Mouse (Mus musculus) midbrain, embryonic 16.5 days (tissue): ENCODE measurements at regions not wholly inside any gene's neighbourhood (a gene's known extent, or its start where the extent isn't known, plus 50 kb on each side); places are given as distances from the start of the nearest gene placed in this dataset.

Experiments used
- ATAC-seq: fragments of 200-750 bp; cut with Nextera tagmentation; 2 replicates; pipeline ENCODE4 v1.8.0; 2017; ENCODE audit warnings: moderate TSS enrichment
- H3K27ac ChIP-seq: fragments of 300-500 bp; sonication (generic); 2 replicates; pipeline ENCODE4 v1.5.1; 2014; ENCODE audit warnings: mild to moderate bottlenecking, low read length, mixed read lengths
- H3K27me3 ChIP-seq: fragments of 300-500 bp; sonication (generic); 2 replicates; pipeline ENCODE4 v1.6.1; 2014; ENCODE audit warnings: low read depth, low read length, mixed read lengths; ENCODE audit not compliant: control insufficient read depth, insufficient read depth
- H3K36me3 ChIP-seq: fragments of 300-500 bp; sonication (generic); 2 replicates; pipeline ENCODE4 v1.6.1; 2014; ENCODE audit warnings: mild to moderate bottlenecking, low read length, moderate library complexity, mixed read lengths; ENCODE audit not compliant: control insufficient read depth, insufficient read depth
- H3K4me1 ChIP-seq: fragments of 300-500 bp; sonication (generic); 2 replicates; pipeline ENCODE4 v1.6.1; 2014; ENCODE audit warnings: mild to moderate bottlenecking, low read length, mixed read lengths; ENCODE audit not compliant: control insufficient read depth, insufficient read depth
- H3K4me2 ChIP-seq: fragments of 300-500 bp; sonication (generic); 2 replicates; pipeline ENCODE4 v1.6.1; 2014; ENCODE audit warnings: mild to moderate bottlenecking, low read length, mixed read lengths
- H3K4me3 ChIP-seq: fragments of 300-500 bp; sonication (generic); 2 replicates; pipeline ENCODE4 v1.5.1; 2014; ENCODE audit warnings: low read depth, mild to moderate bottlenecking, low read length, moderate library complexity, mixed read lengths
- H3K9ac ChIP-seq: fragments of 300-500 bp; sonication (generic); 2 replicates; pipeline ENCODE4 v1.6.1; 2014; ENCODE audit warnings: low read depth, low read length, mixed read lengths
- H3K9me3 ChIP-seq: fragments of 300-500 bp; sonication (generic); replicated peaks from 2 replicates; pipeline ENCODE4 v1.6.1; 2014; ENCODE audit warnings: mild to moderate bottlenecking, low read length, mixed read lengths; ENCODE audit not compliant: control insufficient read depth, poor library complexity, severe bottlenecking
- WGBS: fragments of 180-500 bp; shearing (Covaris S2); extraction: QIAGEN DNeasy Blood & Tissue Kit; methylation state at CpG from one replicate; pipeline ENCODE4 v1.1.7; 2014; 5-methylcytosine and 5-hydroxymethylcytosine counted together

- H3K4me3 ChIP-seq, result no peak overlapping the region
- no peaks in the 10 kb centered on the region for H3K4me1 ChIP-seq
- no peak for ATAC-seq
- no peaks in the 10 kb centered on the region for H3K27me3 ChIP-seq
- WGBS, result 92% methylated on average over 9 of the region's 9 CpGs
- no peak overlapping the region for H3K27ac ChIP-seq
- no peaks in the 10 kb centered on the region for H3K36me3 ChIP-seq
- H3K9ac ChIP-seq, result no peak overlapping the region
- H3K4me2 ChIP-seq, result no peak overlapping the region
- no peaks in the 10 kb centered on the region for H3K9me3 ChIP-seq
Measured at GRCm38 (mm10) chr13:43875895-43876294, 91.3 kb downstream of the Cd83 start.

- H3K4me2 ChIP-seq, result no peak overlapping the region
- H3K27ac ChIP-seq, result no peak overlapping the region
- no peak overlapping the region for H3K9ac ChIP-seq
- 97% methylated on average over 3 of the region's 3 CpGs for WGBS
- no peak overlapping the region for H3K4me3 ChIP-seq
- ATAC-seq, result no peak
- no peaks in the 10 kb centered on the region for H3K9me3 ChIP-seq
- H3K4me1 ChIP-seq, result no peaks in the 10 kb centered on the region
- H3K27me3 ChIP-seq, result no peaks in the 10 kb centered on the region
- no peaks in the 10 kb centered on the region for H3K36me3 ChIP-seq
Measured at GRCm38 (mm10) chr13:43887284-43887683, 102.7 kb downstream of the Cd83 start.

- H3K4me1 ChIP-seq, result peaks cover 5% of the 10 kb centered on the region; the same call in 1 of the 2 replicates
- no peak overlapping the region for H3K4me2 ChIP-seq
- 76% methylated on average over 3 of the region's 3 CpGs for WGBS
- no peak overlapping the region for H3K9ac ChIP-seq
- H3K4me3 ChIP-seq, result no peak overlapping the region
- no peak overlapping the region for H3K27ac ChIP-seq
- no peaks in the 10 kb centered on the region for H3K27me3 ChIP-seq
- no peaks in the 10 kb centered on the region for H3K36me3 ChIP-seq
- ATAC-seq, result no peak
- H3K9me3 ChIP-seq, result no peaks in the 10 kb centered on the region
Measured at GRCm38 (mm10) chr13:43891928-43892327, 107.4 kb downstream of the Cd83 start.

GRCm38 (mm10) chr13:43895990-43896389 is 111.4 kb downstream of the Cd83 start:
- WGBS, result 40% methylated on average over 11 of the region's 11 CpGs
- Histone ChIP-seq H3K36me3 (no peaks in the 10 kb centered on the region), H3K9ac (no peak overlapping the region), H3K4me2 (no peak overlapping the region), H3K27me3 (no peaks in the 10 kb centered on the region), H3K9me3 (no peaks in the 10 kb centered on the region), H3K4me3 (no peak overlapping the region), H3K4me1 (peaks cover 5% of the 10 kb centered on the region; the same call in 1 of the 2 replicates), H3K27ac (no peak overlapping the region)
- no peak for ATAC-seq

GRCm38 (mm10) chr13:43897046-43897445 is 112.5 kb downstream of the Cd83 start:
- WGBS, result 93% methylated on average over 8 of the region's 8 CpGs
- Histone ChIP-seq H3K4me1 (peaks cover 5% of the 10 kb centered on the region; the same call in 1 of the 2 replicates), H3K36me3 (no peaks in the 10 kb centered on the region), H3K4me3 (no peak overlapping the region), H3K27me3 (no peaks in the 10 kb centered on the region), H3K4me2 (no peak overlapping the region), H3K9ac (no peak overlapping the region), H3K9me3 (no peaks in the 10 kb centered on the region), H3K27ac (no peak overlapping the region)
- ATAC-seq, result no peak

GRCm38 (mm10) chr13:43898555-43899258 is 114.1 kb downstream of the Cd83 start:
- Histone ChIP-seq H3K36me3 (no peaks in the 10 kb centered on the region), H3K27ac (no peak overlapping the region), H3K27me3 (no peaks in the 10 kb centered on the region), H3K9me3 (no peaks in the 10 kb centered on the region), H3K4me3 (no peak overlapping the region), H3K4me2 (no peak overlapping the region), H3K4me1 (peaks cover 5% of the 10 kb centered on the region; the same call in 1 of the 2 replicates), H3K9ac (no peak overlapping the region)
- 87% methylated on average over 12 of the region's 12 CpGs for WGBS
- no peak for ATAC-seq

GRCm38 (mm10) chr13:43900115-43900514 is 115.5 kb downstream of the Cd83 start:
- no peak for ATAC-seq
- 97% methylated on average over 2 of the region's 2 CpGs for WGBS

GRCm38 (mm10) chr13:43900758-43901157 is 116.2 kb downstream of the Cd83 start:
- H3K27me3 ChIP-seq, result no peaks in the 10 kb centered on the region
- 69% methylated on average over 7 of the region's 7 CpGs for WGBS
- no peaks in the 10 kb centered on the region for H3K9me3 ChIP-seq
- H3K4me3 ChIP-seq, result no peak overlapping the region
- ATAC-seq, result no peak
- H3K9ac ChIP-seq, result no peak overlapping the region
- no peak overlapping the region for H3K27ac ChIP-seq
- H3K4me2 ChIP-seq, result no peak overlapping the region
- H3K4me1 ChIP-seq, result peaks cover 4% of the 10 kb centered on the region; the same call in 1 of the 2 replicates
- H3K36me3 ChIP-seq, result no peaks in the 10 kb centered on the region

More at GRCm38 (mm10) chr13:43900115-43900514, 115.5 kb downstream of the Cd83 start:
- no peaks in the 10 kb centered on the region for H3K9me3 ChIP-seq
- no peaks in the 10 kb centered on the region for H3K27me3 ChIP-seq
- no peak overlapping the region for H3K9ac ChIP-seq
- H3K4me3 ChIP-seq, result no peak overlapping the region
- H3K4me2 ChIP-seq, result no peak overlapping the region
- peaks cover 5% of the 10 kb centered on the region; the same call in 1 of the 2 replicates for H3K4me1 ChIP-seq
- H3K27ac ChIP-seq, result no peak overlapping the region
- H3K36me3 ChIP-seq, result no peaks in the 10 kb centered on the region

- H3K4me2 ChIP-seq, result no peak overlapping the region
- no peak overlapping the region for H3K4me3 ChIP-seq
- H3K27me3 ChIP-seq, result no peaks in the 10 kb centered on the region; the same call in 1 of the 2 replicates
- H3K4me1 ChIP-seq, result no peaks in the 10 kb centered on the region; the same call in 1 of the 2 replicates
- no peak overlapping the region for H3K27ac ChIP-seq
- H3K36me3 ChIP-seq, result no peaks in the 10 kb centered on the region
- ATAC-seq, result no peak
- no peaks in the 10 kb centered on the region for H3K9me3 ChIP-seq
- H3K9ac ChIP-seq, result no peak overlapping the region
Measured at GRCm38 (mm10) chr13:43903391-43903790, 118.8 kb downstream of the Cd83 start.
